Mouse (Mus musculus): ENCODE results near the gene Gm7075.
"Not testable (repeated sequence)": the region's sequence is repeated elsewhere in the genome, so short reads cannot be mapped to it uniquely, and the experiment has no call there.

Gm7075 gene

DNA sequence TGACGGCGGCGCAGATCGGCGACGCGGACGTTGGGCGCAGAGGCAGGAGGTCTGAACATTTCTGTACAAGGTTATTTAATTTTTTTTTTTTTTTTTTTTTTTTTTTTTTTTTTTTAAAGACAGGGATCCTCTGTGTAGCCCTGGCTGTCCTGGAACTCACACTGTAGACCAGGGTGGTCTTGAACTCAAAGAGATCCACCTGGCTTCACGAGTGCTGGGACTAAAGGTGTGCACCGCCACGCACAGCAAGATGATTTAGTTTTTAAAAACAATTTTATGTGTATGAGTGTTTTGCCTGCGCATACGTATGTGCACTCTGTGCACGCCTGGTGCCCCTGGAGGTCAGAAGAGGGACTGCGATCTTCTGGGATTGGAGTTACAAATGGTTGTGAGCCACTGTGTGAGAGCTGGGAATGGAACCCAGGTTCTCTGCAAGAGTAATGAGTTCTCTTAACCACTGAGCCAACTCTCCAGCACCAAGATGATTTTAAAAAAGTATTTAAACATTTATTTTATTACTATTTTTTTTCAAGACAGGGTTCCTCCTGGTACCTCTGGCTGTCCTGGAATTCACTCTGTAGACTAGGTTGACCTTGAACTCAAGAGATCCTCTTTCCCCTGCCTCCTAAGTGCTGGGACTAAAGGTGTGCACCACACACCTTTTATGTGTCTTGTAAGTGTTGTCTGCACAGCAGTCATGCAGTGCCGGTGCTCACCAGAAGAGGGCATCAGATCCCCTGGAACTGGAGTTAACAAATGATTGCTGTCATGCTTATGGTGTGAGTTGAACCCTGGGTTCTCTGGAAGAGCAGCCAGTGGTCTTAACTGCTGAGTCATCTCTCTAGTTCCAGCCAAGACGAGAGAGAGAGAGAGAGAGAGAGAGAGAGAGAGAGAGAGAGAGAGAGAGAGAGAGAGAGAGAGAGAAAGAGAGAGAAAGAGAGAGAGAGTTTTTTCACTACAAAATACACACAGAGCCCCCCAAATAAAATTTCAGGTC is at the start of gene Gm7075:
Gene Gm7075 (minus strand): TSS at position 51 of the 997 bp plus-strand sequence.
- DNase-seq = peak; percentile 21 to 49

DNA sequence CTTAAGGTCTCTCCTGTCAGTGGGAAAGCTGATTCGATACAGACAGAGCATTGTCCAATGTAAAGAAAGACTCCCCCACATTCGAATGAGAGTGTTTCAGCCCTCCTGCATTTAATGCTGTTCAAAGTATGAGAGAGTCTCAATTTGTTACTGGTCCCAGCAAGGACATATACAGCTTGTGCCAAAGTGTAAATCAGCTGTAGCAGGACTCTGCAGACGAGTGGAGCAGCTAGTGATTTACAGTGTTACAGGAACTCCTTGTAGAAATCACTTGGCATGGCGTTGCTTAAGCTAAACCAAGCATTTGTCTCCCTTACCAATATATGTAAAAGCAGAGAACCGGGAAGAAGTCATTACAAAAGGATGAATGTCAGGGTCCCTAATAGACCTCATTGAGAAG is 39.3 kb upstream of the Gm7075 start:
- no peak for DNase-seq

DNA sequence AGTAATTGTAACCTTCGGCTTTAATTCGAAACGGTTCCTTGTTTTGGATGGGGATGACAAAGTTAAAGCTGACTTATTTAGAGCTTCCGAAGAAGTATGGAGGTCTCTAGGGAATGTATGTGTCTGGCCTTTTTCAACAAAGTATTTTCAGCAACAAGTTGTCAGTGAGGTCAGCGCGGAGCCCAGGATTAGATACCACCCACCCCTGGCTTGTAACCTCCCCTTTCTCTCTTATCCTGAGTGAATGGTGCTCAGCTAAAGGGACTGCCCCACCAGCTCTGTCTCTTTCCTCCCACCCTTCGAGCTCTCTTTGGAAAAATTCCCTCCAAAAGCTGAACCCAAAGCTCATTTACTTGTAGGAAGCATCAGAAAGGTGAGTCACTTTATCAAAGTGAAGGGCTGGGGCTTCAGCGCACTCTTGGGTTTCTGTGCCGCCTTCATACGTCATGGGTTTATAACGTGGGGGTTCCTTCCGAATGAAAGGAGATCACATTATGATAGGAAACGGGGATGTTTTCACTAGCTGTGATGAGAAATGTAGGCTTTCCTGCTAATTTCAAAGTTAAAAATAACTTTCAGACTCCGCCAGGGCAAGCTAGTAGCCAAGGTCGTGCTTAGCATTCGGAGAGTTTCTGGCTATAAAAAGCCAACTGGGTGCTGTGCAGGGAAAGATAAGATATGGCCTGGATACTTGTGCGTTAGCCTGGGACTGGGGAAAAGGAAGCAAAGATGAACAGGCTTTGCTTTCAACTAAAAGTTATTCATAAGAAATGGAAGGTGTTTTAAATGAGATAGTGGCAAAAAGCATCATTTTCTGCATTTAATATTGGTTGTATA is 35.9 kb upstream of the Gm7075 start:
- no peak for DNase-seq

DNA sequence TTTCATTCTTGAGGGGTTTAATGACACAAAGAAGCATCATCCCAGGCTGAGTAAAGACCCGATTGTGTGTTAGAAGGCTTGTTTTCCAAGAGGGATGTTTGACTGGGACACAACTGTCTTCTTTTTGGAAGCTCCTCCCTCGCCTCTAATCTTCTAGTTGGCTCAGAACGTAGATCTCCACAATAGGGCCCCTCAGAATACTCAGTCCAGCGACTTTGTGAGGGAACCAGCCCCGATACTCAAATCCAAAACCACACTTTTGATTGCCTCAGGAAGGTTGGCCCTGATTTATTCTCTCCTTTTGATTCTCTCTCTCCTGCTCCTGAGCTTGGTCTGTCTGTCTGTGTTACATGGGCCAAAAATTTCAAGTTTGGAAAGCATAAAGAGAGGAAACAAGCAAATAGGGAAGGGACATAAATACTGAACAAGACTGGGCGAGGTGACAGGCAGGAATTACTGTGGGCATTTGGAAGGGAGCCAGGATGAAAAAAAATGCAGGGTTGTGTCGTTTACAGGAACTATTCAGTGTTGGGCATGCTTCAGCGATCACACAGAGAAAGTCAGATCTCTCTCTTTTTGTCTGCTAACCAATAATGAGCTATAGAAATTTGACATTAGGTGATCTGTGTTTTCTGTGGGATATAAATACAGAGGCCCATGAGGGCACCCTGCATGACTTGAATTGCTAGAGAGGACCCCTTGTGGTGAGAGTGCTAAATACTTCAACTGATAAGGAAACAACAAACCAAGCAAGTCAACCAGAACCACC is 33.7 kb upstream of the Gm7075 start:
- DNase-seq = no peak

DNA sequence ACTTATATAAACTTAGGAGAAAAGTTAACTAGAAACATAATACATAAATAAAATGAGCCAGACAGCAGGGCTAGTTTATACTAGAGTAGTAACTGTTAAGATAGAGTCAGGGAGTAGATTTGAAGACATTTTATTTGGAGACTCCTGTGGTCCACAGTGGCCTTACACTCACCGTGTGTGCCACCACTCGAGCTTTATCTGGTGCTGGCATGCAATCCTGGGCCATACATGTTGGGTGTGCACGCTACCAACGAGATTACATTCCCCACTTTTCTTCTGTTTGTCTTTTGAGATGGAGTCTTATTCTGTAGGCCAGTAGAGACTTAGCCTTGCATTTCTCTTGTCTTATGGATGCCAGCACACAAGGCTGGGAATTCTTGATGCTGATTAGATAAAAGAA is 32.3 kb upstream of the Gm7075 start:
- DNase-seq = no peak

DNA sequence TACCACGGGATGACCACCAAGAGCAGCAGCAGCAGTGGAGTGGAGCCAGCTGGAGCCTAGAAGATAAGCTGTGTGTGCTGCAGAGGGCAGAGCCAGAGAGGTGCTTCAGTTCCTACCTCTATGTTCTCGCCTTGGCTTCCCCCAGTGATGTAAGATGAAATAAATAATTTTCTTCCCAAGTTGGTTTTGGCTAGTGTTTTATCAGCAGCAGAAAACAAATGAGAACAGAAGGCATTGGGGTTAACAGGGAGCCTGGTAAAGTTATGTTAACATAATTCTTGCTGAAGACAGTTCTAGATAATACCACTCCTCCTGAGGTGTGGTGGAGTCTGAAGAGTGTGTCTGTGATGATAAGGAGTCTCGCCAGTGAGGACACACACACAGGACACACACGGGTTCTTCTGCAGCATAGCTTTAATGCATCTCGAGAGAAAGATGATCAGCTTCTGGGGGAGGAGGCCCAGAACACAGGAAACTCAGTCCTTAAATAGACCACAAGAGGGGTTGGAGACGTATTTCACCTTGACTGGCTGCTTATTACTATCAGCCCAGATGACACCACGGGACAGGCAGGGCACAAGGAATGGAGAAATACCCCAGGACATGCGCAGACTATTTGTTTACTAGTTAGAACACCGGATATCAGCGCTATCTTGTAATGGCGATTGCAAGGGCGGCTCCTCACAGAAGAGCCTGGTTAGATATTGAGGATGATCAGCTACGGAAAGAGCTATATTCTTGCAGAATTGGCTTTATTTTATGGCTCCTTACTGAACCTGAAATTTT is 23.2 kb upstream of the Gm7075 start:
- not testable (repeated sequence) for DNase-seq

DNA sequence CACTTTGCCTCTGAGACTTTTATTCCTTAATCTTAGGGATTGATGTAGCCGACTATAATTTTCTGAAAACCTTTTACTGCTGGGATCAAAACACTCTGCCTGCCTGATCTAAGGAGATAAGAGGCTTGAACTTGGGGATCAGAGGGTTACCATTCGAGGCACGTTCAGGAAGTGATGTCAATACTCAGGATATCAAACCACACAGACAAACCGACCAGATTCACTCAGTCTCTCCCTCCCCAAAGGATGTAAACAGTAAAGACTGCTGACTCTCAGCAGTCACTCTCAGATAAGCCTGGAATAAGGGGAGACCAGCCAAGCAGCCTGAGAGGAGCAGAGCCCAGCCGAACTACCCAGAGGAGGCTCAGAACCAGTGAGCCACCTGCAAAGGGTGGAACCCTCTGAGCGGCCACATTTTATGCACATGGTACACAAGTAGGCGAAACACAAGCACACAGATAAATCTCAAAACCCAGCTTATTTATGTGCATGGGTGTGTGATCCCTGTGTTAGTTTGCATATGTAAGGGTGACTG is 18.2 kb upstream of the Gm7075 start:
- DNase-seq = no peak

DNA sequence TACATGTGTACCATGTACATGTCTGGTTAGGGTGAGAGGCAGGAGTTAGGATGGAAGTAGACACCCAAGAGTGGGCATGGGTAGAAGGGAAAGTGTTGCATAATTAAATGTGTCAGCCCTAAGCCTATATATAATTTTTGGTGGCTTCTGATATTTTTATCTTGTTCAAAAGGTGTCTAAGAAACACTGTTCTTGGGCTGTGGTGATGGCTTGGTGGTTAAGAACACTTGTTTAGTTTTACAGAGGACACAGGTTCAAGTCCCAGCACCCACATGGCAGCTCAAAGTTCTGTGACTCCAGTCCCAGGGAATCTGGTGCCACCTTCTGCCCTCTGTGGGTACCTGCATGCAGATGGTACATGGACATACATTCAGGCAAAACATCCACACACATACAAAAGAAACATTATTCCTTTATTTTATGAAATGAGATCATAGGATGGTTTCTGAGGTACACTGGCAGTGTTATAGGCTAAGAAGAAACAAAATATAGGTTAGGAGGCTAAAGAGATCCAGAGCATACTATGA is 17.2 kb upstream of the Gm7075 start:
- no peak for DNase-seq

DNA sequence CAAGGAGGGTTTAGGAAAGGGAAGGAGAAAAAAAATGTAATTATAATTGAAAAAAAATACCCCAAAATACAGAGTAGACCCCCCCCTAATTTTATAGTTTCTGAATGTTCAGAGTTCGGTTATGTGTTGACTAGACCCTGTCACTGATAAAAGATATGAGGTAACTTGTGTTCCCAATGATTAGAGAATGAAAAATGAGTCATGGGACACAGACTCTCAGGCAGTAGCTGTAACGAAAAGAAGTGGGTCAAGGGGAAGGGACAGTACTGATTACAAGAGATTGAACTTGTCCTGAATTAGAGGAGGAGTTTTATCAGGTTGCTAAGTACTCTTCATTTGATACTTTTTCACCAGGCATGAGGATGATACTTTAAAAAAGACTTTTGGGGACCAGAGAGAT is 11.3 kb upstream of the Gm7075 start:
- DNase-seq = no peak

DNA sequence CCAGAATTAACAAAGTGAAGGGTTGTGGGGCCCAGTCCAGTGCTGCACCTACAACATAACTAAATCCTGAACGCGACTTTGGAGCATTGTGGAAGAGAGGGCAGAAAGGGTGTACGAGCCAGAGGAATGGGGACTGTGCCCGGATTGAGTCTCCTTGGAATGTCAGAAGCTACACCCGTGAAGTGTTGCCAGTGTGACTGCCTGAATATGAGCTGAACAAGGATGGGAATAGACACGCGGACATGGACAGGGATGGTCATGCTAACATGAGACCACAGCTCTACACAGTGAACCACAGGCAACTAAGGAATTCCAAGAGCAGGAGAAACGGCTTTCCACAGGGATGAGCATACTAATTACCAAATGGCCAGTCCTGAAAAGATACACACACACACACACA is 10.5 kb upstream of the Gm7075 start:
- no peak for DNase-seq

DNA sequence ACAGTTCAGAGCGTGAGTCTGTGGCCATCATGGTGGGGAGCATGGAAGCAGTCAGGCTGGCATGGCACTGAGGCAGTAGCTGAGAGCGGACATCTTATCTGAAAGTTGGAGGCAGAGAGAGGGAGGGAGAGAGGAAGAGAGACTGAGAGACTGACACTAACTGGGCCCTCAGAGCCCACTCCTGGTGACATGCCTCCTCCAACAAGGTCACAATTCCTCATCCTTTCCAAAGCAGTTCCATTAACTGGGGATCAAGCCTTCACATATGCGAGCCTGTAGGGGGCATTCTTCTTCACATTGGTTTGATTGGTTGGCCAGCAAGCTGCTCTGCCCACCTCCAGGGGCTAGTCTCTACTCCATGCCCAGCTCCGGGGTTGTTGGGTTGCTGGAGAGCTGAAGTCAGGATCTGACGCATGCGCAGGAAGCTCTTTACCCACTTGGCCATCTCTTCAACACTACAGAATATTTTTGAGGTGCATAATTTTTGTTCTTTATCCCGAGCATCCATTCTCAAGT is 9.7 kb upstream of the Gm7075 start:
- no peak for DNase-seq

DNA sequence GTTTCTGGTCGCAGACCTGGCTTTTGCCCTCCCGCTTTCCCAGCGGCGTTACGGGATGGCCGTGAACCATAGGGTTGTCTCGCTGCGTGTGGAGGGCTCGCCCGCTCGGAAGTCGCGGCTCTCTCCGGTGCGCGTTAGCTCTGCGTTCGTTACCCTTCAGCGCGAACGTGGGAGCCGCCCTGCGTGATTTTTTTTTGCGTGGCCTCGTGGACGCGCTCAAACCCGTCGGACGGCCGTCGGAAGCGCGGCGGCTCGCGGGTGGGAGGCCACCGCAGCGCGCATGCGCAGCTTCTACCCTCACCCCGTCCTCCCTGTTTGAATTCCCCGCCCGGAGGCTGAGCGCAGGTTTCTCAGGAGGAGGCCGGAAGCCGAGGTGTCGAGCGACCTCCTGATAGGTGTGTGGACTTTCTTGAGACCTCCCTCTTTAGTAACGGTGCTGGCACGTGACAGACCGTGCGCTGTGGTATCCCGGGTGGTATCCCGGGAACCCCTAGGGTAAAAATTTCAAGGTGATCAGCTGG is 8.3 kb upstream of the Gm7075 start, which contains the start of gene Ctnna3:
Gene Ctnna3 (plus strand): TSS at position 314 of the 521 bp plus-strand sequence.
- peak; percentile 80 to 84 for DNase-seq

DNA sequence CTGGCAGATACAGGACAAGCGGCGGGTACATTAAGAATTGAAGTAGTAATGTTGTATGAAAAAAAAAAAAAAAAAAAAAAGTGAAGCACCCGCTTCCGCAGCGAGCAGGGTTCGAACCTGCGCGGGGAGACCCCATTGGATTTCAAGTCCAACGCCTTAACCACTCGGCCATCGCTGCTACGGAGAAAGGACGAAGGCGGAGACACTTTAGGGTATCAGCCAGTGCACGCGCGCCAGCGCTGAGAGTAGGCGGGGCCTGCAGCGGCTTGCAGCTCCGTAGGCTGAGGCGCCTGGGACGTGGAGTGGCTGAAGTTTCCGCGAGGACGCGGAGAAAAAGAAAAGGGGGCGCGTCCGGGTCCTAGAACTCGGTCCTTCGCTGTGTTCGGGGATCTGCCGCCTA is 7.8 kb upstream of the Gm7075 start:
- peak; percentile 98 to 100 for DNase-seq

DNA sequence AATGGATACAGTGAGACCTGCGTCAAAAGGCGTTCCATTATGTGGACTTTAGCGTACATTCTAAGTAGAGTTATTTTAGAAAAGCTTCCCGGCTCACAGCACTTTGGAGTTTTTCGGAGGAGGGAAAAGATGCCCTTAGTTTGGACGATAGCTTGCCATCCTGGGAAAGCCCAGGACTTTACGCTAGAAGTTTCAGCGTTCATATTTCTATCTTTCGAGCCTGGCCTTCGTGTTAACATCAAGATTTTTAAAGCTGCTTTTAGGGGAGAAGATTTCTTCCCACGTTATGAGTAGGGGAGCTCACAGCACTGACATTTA is 7.4 kb upstream of the Gm7075 start:
- no peak for DNase-seq

DNA sequence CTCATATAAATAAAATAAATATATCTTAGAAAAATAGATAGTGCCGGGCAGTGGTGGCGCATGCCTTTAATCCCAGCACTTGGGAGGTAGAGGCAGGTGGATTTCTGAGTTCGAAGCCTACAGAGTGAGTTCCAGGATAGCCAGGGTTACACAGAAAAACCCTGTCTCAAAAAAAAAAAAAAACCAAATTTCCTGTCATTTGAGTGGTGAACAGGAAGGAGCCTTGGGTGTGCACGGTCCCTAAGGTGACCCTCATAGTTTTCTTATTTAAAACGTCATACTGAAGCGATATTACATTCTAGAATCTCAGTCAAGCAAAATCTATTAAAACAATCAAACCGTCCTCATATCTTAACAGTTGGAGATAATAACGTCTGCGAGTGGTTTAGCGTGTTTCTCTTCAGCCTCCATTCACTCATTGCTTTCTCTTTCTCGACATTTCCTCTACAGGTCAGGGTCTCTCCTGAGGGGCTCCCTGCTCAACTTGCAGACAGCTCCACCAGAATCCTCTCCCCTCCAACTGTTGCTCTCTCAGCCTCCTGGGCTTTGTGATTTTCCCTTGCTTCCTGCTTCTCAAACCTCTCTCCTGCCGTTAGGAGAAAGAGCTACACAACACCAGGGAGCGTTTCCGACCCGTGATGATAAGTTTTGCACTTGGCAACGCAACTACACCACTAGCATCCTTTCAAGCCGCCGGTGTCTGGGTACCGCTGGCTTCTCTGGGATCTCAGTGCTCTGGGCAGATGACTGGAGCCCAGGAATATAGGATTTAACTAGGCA is 6.8 kb upstream of the Gm7075 start:
- peak; percentile 21 to 44 for DNase-seq

DNA sequence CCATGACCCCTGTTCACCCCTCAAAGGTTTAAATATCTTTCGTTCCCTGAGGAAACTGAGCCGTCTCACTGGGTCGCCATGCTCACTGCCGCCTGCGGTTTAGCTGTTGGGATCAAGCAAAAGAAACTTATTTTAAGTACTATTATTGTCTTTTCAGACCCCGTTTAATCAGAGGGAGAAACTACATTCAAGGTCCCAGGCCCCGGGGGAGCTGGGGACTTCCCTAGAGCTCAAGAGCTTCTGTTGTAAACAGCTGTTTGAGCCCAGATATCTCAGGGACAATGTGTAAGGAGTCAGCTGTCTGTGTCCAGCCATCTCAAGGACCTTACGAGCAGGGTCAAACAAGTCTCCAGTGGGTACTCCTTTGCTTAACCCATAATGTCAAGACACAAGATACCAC is 5.6 kb upstream of the Gm7075 start:
- no peak for DNase-seq

DNA sequence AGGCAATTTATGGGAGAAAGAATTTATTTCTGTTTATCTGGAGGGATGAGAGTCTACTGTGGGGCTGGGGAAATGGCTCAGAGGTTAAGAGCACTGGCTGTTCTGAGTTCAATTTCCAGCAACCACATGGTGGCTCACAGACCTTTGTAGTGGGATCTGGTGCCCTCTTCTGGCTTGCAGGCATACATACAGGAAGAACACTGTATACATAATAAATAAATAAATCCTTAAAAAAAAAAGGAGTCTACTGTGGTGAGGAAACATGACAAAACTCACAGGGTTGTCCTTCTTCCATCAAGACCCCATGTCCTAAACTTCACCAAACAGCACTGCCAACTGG is 2.9 kb upstream of the Gm7075 start:
- peak in 1 of 2 experiments; percentile 50 for DNase-seq

DNA sequence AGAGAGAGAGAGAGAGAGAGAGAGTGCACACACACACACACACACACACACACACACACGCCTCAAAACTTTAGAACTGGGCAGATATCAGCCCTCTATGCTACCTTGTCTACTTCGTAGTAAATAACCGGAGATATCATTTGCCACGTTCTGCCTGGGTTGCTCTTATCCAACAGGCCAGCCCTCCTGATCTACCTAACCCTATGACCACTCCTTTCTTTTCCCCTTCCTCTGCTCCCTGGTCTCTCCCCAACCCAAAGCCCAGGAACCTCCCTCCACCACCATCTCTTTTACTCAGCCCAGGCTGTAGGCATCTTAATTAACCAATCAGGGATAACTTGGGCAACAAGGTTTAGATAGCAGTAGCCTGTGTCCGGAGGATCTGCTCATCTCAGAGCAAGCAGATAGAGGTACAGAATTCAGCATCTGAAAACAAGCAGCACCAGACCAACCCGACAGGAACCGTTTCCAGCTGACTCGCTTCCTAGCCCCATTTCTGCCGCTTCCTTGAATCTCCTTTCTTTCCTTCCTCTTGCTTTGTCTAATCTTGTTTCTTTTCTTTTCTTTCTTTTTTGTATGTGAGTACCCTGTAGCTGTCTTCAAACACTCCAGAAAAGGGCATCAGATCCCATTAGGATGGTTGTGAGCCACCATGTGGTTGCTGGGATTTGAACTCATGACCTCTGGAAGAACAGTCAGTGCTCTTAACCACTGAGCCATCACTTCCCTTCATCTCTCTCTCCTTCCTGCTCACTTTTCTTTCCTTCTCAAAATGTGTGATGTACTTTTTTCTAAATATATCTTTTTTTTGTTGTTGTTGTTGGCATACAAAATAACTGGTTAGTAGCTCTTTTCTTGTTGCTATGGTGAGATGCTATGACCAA is 2.2 kb upstream of the Gm7075 start:
- DNase-seq = no peak

DNA sequence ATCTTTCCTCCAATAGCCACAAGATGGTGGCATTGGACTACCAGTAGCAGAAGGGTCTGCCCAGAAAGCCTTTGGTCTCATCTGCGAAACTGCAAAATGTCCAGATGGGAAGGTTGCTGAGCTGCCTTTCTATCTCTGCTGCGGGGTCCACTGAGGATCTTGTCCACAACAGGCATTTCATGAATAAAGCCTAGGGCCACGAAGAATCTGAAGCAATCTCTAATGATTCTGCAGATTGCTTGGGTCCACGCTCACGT is 1.1 kb upstream of the Gm7075 start:
- DNase-seq = no peak

DNA sequence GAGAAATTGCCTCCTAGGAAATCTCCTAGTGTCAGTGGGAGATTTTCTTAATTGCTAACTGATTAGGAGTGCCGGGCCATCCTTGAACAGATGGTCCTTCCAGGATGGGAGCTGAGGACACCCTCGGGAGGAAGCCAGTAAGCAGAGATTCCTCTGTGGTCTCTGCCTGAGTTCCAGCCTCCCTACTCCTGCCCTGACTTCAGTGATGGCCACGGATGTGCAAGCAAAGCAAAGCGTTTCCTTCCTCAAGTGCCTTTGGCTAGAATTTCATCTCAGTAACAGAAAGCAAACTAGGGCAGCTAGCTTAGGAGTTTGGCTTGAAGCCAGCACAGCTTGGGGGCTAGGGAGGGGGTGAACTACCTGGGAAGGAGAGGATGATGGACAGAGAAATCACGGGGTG is 4.5 kb downstream of the Gm7075 start:
- DNase-seq = no peak
